Mouse (Mus musculus) A20 (cell line): ENCODE measurements around the gene Zfp541.

ENCODE experiments used
- DNase-seq: peaks from one replicate; pipeline ENCODE4 v3.0.0-alpha.2; 2011; ENCODE audit warnings: low read depth, low spot score

Gene Zfp541

DNA sequence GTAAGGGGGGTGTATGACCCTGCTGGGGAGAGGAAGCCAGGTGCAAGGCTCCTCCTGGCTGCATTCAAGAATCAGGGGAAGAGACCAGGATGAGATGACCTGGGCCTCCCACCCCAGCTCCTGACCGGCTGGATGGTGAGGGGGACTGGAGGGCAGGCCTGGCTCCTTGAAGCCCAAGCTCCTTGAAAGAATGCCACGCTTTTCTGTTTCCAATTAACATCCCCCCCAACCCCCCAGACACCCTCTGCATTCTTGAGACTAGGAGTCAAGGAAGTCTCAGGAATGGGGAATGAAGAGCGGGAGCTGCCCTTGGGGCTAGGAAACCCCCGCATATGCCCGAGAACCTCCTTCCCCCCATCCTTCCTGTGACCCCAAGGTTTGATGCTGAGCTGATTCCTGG lies 17.1 kb upstream of the Zfp541 start:
- DNase-seq, result no peak

DNA sequence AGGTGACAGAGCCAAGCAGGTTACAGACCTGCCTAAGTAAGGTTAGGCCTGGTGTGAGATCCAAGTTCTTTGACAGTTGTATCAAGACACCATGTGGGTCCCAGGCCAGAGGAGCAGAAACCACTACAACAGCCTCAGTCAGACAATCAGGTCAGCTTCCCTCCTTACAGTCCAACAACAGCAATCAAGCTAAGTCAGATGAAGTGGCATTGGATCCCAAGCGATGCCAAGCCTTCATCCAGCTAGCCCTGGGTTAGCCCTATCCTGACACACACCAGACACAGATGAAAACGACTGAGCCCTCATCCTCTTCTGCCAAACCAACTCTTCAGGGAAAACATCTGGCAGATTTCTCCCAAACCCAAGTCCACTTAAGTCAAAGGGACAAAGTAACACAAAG lies 16.1 kb upstream of the Zfp541 start:
- peak; percentile 44 for DNase-seq

DNA sequence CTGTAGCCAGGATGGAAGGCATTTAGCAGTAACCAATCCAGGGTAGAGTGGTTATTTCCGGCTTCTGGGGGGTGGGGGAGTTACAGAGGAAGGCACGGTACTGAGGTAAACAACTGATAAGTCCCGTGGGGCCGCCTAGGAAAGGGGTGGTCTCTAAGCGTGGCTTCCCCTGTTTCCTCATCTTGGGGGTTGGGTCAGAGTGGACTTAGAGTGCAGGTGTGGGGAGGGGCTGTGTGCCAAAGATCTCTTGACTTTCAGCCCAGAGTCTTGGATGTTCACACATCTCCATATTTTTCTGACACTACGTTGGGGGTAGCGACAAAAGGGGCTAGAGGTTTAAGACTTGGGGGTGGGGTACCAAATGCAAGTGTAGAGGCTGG lies 15.5 kb upstream of the Zfp541 start:
- peak; percentile 92 for DNase-seq

DNA sequence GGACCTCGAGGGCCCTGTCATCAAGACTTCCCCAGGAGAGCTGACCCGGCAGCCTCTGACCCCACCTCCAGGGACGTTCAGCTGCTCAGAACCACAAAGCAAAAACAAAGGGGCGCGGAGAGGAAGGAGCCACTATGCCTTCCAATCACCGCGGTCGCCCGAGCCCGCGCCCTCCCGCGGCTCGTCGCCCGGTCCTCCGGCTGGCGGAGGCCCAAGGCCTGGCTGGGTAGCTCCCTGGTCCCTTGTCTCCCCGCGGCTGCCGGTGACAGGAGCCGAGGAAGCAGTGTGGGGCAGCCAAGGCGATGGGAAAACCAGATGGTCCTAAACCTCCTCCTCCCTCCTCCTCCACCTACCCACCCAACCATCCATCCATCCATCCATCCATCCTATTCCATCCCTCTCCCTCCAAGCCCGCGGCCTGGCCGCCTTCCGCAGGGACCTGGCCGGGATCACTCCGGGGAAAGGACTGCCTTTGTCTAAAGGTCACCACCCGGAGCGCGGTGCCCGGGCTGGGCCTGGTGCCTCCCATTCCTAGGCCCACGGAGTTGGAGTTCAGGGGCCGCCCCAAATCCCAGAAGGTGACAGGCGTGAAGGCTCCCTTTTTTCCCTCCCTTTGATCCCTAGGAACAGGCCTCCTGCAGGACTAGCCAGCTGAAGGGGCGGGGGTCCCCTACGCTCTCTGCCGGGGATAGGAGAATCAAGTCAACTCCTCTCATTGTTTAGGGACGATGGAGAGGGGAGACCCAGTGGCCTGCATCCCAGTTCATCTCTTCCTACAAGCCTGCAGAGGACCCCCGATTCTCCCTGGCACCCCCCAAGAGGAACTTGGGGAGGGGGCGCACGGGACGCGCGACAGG lies 14.9 kb upstream of the Zfp541 start:
- peak; percentile 60 for DNase-seq

DNA sequence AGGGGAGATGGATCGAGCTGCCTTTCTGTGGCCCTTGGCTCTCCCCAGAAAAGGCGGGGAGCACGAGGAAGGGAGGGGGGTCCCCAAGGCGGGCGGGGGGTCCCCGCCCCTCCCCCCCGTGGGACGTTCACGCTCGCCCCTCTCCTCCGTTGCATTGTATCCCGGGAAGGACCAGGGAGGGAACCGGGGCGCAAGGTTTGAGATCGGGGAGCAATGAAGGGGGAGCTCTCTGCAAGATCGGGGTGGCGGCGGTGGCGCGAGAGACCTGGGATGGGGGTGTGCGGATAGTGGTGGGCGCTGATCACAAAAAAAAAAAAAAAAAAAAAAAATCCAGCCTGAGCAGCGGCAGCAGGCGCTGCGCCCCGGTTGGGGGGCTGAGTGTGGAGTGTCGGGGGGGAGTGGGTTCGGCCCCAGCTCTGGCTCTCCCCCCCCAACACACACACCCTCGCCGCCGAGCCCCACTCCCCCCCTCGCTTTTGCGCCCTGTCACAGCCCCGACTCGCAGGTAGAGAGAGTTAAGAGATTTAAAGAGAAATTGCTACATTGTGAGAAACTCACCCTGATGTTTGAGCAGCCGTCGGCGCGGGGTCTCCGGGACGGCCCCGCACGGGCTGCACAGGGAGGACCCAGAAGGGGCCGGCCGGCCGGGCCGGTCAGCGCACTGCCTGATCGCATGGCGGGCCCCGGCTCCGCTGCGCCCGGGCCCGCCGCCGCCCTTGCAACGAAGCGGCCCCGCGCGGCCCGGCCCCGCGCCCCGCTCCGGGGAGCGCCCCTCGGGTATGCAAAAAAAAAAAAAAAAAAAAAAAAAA lies 14.1 kb upstream of the Zfp541 start, which contains the start of gene Bicra:
TSS of gene Bicra (minus strand) at position 584 of the 809 bp plus-strand sequence.
- DNase-seq, result peak; percentile 89

DNA sequence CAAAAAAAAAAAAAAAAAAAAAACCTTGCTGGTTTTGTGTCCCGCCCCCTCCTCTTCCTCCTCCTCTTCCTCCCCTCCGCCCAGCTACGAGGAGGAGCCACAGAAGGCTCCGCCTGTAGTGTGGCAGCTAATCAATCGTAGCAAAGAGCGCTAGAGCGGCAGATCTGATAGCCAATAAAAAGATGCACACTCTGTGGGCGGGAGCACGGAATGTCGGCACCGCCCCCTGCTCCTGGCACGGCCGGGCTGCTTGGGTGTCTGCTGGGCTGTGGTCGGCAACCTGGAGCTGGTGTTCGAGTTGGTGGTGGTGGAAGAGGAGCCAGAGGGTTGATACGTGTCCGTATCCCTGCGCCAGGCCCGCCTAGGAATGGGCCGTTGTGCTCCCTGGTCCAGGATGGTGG lies 13.4 kb upstream of the Zfp541 start:
- peak; percentile 99 for DNase-seq

DNA sequence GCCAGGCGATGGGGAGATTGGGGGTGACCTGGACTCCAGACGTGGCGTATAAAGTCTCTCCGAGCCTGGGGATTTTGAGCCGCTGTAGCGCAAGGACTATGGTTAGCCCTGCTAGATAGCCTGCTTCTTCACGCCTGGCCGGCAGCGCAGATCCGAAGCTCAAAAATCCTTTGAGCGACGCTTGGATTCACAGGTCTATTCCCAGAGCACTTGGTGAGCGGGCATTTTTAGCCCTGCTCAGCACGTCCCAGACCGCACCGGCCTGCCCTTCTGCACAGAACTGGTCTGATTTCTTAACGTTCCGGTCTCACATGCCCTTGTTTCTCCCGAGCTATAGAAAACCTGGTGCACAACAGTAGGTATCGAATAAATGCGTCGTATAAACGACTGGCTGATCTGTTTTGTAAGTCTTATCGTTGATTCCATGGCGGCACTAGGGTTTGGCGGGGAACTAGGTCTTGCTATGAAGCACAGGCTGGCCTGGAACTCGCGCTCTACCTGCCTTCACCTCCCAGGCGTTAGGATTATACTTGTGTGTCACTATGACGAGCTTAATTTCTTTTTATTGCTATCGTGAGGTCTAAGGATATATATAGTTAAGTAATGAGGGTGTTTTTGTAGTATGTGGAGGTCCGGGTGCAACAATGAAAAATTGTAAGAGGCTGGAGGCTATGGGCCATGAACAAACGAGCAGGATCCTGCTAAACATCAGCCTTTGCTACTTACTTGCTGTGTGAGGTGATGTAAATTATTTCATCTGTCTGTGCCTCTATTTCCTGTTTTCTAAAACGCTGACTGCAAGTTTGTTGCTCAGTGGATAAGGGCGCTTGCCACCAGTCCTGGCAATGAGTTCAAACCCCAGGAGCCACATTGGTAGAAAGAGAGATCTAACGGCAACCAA lies 12.7 kb upstream of the Zfp541 start:
- DNase-seq, result peak; percentile 62

DNA sequence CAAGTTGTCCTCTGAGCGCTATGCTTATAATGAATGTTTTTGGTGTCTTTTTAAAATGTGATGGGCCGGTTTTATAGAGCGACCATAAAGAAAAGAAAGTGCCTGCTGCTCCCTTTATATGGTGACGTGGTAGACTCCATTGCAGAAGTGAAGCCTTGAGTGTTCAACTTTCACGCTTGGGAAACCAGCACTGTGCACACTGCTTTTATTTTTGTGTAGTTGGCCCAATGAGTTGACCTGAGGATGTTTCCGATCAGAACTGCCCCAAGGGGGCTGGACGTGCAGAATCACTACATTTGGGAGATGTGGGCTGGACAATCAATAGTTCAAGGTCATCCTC lies 12.1 kb upstream of the Zfp541 start:
- DNase-seq, result peak; percentile 90

DNA sequence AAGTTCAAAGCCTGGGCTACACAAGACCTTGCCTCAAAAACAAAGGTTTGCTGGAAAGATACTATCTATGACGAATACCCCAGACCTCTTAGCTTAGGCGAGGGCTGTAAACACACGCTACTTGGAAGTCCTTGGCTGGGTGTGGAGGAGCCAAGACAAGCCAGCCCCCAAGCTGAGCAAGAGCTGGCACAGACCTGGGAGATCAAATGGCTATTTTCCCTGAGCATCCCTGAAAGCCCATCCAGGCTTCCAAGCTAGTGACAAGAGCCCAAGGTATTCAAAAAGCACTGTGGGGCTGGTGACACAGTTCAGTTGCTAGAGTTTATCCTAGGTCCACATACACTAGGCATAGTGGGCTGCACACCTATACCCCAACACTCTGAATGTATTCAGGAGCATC lies 11.0 kb upstream of the Zfp541 start:
- DNase-seq, result peak; percentile 42

DNA sequence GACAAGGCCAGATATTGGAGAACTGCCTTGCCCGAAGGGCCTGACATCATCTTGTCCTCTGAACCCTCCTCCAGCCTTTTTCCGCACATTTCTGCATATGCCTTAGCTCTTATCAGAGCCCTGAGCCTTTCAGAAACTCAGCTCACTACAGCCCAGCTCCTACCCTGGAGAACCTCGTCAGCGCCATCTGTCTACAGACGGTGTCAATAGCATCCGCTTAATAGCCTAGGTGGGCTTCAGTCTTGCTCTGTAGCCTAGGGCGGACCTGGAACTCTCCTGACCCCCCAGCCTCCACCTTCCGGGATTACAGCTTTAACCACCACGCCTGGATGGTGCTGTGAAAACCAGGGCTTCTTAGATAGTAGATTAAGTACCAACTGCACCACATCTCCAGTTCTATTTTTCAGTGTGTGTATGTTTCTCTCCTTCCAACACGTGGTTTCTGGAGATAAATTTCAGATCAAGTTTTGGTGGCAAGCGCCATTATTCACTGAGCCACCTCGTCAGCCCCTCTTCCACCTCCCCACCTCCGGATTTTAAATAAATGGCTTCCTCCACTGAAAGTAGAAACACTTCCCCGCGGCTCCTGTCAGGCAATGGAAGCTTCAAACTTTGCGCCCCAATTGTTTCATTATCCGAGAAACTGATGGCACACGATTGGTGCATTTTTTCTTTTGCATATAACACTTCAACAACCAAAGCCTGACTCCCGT lies 9.6 kb upstream of the Zfp541 start:
- peak; percentile 94 for DNase-seq

DNA sequence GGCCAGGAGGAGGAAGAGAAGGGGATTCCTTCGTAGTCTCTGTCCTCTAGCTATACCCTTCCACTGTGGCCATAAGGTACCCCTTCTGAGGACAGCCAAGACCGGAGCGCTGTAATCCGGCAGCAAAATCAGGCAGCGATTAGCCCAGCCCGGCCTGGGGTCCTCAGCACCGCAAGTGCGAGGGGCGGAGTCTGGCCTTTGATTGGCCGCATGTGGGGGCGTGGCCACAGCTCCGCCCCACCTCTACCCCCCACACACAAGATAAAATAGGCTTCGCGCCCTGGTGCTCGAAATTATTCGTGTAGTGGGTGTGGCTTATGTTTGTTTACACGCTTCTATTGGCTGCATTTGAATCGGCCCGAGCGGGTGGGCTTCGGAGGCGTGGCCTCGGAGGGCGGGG lies 8.9 kb upstream of the Zfp541 start:
- DNase-seq, result peak; percentile 99

DNA sequence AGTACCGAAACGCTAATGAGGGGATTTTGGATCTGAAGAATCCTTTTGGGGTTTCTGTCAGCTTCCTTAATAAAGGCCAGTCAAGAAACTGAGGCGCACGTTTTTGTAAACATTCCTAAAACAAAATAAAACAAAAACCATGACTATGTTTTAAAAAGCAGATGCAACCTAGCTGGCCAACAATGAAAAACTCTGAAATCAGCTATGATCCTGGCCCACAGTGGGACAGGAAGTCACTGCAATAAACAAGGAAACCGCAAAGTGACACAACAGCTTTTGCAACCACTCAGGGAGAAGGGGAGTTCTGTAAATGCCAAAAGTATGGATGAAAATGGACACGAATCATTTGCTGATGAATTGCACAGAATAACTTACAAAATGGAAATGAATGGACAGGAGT lies 8.5 kb upstream of the Zfp541 start:
- no peak for DNase-seq

DNA sequence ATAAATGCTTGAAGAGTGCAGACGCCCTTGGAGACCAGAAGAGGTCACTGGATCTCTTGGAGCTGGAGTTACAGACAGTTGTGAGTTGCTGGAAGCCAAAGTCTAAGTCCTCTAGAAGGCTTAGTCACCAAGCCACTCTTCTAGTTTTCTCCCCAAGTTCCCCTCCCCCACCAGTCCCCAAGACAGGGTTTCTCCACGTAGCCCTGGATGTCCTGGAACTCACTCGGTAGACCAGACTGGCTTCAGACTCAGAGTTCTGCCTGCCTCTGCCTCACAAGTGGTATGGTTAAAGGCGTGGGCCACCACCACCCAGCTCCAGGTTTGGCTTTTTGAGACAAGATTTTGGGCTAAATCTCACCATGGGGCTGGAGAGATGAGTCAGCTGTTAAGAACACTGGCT lies 6.6 kb upstream of the Zfp541 start:
- peak; percentile 83 for DNase-seq

DNA sequence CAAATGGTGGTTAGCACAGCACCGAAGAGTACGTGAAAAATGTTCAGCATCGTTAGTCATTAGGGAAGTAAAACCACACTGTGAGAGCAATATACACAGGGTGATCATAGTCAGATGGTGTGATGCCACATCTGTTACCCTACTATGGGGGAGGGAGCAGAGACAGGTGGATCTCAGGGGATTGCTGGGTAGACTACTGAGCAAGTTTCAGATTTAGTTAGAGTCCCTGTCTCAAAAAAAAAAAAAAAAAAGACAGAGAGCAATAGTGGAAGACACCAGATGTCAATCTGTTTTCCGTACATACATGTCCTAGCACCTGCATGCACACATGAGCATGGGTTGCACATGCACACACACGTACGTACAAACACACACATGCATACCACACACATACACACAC lies 5.9 kb upstream of the Zfp541 start:
- peak; percentile 94 for DNase-seq

DNA sequence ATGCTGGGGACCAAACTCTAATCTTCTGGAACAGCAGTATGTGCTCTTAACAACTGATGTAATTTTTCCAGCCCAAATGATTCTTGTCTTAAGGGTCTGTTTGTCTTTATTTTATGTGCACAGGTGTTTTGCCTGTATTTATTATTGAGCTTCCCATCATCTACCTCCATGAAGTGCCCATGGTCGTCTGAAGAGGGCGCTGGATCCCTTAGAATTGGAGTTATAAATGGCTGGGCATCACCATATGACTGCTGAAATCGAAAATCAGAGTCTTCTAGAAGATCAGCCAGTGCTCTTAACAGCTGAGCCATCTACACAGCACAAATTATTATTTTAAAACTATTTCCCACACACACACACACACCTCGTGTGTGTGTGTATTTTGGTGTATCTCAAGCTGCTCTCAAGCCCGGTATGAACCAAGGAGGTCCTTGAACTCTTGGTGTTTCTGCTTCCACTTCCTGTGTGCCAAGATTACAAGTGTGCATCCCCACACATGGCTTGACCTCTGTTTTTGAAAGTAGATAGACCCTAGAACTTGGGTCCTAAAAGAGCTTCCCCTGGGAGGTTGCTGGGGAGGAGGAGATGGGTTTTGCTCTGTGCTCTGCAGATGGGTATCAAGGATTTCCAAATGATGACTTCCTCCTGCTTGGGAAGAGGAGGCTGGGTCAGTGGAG lies 5.0 kb upstream of the Zfp541 start:
- peak; percentile 91 for DNase-seq

DNA sequence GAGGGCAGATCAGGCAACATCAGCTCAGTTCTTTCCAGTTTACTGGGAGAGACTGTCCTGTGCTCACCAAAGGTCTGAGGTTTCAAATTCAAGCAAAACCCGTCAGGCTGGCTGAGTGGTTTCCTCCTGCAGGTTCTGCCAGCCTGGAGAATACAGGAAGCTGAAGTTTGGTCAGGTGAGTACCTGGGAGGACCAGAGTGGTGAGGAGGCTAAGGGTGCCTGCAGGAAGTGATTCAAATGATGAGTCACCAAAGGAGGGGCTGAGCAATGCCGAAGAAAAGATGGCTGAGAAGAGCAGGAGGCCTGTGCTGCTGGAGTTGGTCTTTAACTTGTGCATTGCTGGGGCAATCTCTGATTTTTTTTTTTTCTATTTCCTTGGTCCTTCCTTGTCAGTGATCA lies 4.5 kb upstream of the Zfp541 start:
- DNase-seq, result peak; percentile 77

DNA sequence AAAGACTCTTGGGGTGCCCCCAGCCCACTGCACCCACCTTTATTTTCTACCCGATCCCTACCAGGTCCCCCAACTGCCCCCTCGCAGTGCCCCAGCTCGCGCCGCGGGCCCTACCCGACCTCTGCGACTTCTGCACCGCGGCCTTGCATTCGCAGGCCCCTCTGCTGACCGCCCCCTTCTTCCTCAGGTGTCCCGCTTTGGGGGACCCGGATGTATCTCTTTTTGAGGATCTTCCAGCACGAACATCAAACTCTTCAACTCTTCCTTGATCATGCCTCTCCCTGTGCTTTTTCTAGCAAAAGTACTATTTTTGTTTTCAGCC lies 446 bp downstream of the Zfp541 start:
- DNase-seq, result no peak

DNA sequence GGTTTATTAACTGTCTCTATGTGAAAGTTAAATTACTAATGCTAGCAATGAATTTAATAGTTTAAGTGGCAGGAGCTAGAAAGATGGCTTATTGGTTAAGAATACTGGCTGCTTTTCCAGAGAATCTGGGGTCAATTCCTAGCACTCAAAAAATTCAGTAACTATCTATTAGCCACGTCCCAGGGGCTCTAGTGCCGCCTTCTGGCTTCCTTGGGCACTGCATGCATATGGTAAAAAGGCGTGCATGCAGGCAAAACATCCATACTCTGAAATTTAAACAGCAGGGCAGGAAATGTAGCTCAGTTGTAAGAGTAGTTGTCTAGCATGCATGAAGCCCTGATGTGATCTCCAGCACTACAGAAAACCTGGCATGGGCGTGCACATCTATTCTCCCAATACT lies 1.9 kb downstream of the Zfp541 start:
- DNase-seq, result peak; percentile 55

DNA sequence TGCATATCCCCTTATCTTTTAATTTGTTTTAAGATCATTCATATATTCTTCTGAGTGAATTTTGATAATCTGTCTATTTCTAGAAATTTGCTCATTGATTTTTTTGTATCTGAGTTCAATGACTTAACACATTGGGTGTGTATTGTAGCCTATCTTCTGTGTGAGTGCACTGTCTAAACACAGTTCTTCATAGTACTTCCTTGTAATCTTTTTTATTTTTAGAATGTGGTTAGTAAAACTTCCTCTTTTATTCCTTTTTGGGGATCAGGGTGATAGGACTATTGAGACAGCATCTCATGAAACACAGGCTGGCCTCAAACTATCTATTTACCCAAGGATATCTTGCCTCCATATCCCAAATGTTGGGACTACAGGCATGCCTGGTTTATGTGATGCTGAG lies 9.2 kb downstream of the Zfp541 start:
- no peak for DNase-seq

DNA sequence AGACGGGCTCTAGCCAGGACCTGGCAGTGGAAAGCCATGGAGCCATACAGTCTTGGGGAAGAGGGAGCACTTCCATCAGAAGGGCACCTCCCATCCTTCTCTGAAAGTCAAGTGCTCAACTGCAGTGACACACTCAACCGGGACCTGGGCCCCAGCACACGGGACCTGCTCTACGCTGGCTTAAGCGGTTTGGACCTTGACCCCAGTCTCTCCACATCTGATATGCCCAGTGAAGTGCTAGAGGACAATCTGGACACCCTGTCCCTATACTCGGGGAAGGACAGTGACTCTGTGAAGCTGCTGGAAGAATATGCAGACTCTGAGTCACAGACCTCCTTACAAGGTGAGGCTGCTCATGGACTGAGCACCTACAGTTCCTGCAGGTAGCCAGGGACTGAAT lies 10.3 kb downstream of the Zfp541 start:
- DNase-seq, result no peak

DNA sequence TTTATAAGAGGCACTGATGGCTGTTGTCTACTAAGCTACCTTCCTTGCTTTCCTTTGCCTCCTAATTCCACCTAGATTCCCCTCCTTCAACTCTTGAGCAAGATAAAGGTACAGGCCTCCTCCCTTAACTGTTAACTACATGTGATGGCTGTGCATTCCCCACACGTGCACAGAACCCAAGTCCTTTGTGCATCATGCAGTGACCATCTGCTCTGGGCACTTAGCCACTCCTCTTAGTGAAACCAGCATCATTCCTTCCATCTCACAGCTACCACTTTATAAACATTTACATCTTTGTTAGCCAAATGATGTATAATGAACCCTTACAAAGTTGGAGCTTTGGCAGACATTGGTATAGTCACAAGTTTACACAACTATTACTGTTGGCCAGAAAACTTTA lies 18.3 kb downstream of the Zfp541 start:
- DNase-seq, result no peak
